Mouse (Mus musculus) adrenal gland, postnatal 0 days (tissue): Measurements from ENCODE around the gene Gm8206. TPM values are rescaled to one million over a fixed set of nuclear protein-coding genes. Genes with fewer than 3 reads are reported as not detected.

Experiments
- polyA plus RNA-seq: library from polyadenylated mRNA; unstranded; fragments of >200 nt; fragmentation: Nextera tagmentation; extraction: Ambion mirVana; gene quantifications from 2 replicates; pipeline ENCODE4 v1.2.1, GENCODE M21; 2015

Gene Gm8206
- polyA plus RNA-seq = 0.11 and 0.60 TPM in 2 replicates

GRCm38 (mm10) chr14:6093842-6094241 lies at the start of gene Gm8206:
TSS of gene Gm8206 (minus strand) at chr14:6093942.

DNA sequence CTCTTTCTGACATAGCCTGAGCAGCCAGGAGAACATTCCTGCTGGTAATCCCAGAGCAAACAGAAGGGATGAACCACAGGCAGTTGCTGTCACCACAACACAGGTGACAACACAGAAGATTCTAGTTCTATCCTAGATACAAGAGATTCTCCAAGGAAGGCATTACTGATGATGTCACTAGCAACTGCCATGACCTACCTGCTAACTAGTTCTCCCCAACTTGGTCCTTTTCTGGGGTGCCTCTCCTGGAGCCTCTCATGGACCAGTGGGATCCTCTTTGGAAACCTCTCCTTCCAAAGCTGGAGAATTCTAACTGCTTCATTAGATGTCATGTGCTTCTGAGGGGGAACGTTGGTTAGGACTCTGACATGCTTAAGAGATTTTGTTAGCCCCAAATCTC lies 32.0 kb upstream of the Gm8206 start, which contains the start of gene Gm3476:
Gene Gm3476 (minus strand): TSS at position 101 of the 400 bp plus-strand sequence.

DNA sequence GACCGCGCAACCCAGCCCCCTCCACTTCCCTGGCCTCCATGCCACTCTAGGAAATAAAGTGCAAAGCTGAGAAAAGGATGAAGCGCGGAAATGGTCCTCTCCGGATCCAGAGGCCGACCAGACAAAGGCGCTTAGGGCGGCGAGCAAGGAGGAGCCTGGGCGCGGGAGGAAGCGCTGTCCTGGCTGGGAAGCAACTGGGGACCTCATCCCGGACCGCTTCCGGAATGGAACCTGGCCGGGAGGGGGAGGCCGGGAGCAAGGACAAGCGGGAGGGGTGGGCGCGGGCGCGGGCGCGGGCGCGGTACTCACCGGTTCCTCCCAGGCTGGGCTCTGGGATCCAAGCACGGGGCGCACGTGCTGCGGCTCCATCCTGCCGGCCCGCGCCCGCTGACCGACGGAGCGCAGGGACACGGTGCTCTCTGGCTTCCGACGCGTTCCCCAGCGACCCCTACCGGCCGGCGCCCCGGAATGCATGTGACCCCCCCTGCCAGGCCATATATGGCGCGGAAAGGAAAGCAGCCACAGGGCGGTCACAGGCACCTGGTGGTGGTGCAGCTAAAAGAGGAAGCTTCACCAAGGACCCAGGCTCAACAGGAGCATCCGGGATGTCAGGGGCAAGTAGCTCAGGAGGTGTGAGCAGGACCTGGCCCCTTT lies 14.7 kb upstream of the Gm8206 start, which contains the start of gene Gm3468:
Gene Gm3468 (minus strand): TSS at position 394 of the 654 bp plus-strand sequence.

DNA sequence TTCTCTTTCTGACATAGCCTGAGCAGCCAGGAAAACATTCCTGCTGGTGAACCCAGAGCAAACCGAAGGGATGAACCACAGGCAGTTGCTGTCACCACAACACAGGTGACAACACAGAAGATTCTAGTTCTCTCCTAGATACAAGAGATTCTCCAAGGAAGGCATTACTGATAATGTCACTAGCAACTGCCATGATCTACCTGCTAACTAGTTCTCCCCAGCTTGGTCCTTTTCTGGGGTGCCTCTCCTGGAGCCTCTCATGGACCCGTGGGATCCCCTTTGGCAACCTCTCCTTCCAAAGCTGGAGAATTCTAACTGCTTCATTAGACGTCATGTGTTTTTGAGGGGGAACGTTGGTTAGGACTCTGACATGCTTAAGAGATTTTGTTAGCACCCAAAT lies 35.6 kb downstream of the Gm8206 start, which contains the start of gene Gm6337:
Gene Gm6337 (minus strand): TSS at position 101 of the 400 bp plus-strand sequence.

GRCm38 (mm10) chr14:5979037-5979436 lies 114.7 kb downstream of the Gm8206 start, which contains the start of gene Gm3453:
TSS of gene Gm3453 (minus strand) at chr14:5979137.

Other genes starting within 250 kb of the Gm8206 start
- gene Gm8237, start 213.6 kb downstream of the Gm8206 start, polyA plus RNA-seq = 0.32 TPM in 1 of 2 replicates, not detected in the other
- 0.40 and 0.50 TPM in 2 replicates for gene Gm3248, start 132.2 kb downstream of the Gm8206 start, polyA plus RNA-seq
- not detected in 2 replicates for gene Gm3453, start 114.8 kb downstream of the Gm8206 start, polyA plus RNA-seq
- not detected in 2 replicates for gene Gm6337, start 35.7 kb downstream of the Gm8206 start, polyA plus RNA-seq
- gene Gm3468, start 14.7 kb upstream of the Gm8206 start, polyA plus RNA-seq = 0.36 and 0.69 TPM in 2 replicates
- gene Gm3476, start 31.9 kb upstream of the Gm8206 start, polyA plus RNA-seq = not detected in 2 replicates
- not detected in 2 replicates for gene Gm21560, start 125.3 kb upstream of the Gm8206 start, polyA plus RNA-seq
- gene Gm3411, start 193.3 kb upstream of the Gm8206 start, polyA plus RNA-seq = 0.26 and 1.2 TPM in 2 replicates
- gene Gm21103, start 210.9 kb upstream of the Gm8206 start, polyA plus RNA-seq = not detected in 2 replicates
- gene Gm3618, start 249.7 kb upstream of the Gm8206 start, polyA plus RNA-seq = not detected in 2 replicates